Mouse (Mus musculus) adrenal gland, postnatal 25 days (tissue): ENCODE results near the gene Hnrnpa1. TPM values are rescaled to one million over a fixed set of nuclear protein-coding genes. Genes with fewer than 3 reads are reported as not detected.
"Not testable (repeated sequence)": the region's sequence is repeated elsewhere in the genome, so short reads cannot be mapped to it uniquely, and the experiment has no call there.

Experiments used
- DNase-seq: peaks from one replicate; pipeline ENCODE4 v3.0.0; 2021; ENCODE audit warnings: mixed read lengths
- microRNA-seq, 2 experiments: library from miRNA; unstranded; fragments of <30 nt; microRNA quantifications; one replicate each; pipeline ENCODE4 v1.2.0; 2021
- total RNA-seq: library from RNA; stranded (reverse); gene quantifications from 2 replicates; pipeline ENCODE4 v1.2.3, GENCODE M21; 2021

The Hnrnpa1 gene
- total RNA-seq, 1 experiment from 2014 or later = 212 TPM

- peak; percentile 91 for DNase-seq
Observed at GRCm38 (mm10) chr15:103272419-103273279, 32.4 kb downstream of the Hnrnpa1 start, which contains the start of gene Copz1. Copz1 (plus strand) TSS chr15:103272714.

DNA sequence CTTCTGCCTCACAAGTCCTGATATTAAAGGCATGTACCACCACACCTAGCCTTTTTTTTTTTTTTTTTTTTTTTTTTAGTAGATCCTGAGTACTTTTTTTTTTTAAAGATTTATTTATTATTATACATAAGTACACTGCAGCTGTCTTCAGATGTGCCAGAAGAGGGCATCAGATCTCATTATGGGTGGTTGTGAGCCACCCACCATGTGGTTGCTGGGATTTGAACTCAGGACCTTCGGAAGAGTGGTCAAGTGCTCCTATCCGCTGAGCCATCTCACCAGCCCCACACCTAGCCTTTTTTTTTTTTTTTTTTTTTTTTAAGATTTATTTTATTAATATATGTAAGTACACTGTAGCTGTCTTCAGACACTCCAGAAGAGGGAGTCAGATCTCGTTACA, 35.7 kb downstream of the Hnrnpa1 start:
- not testable (repeated sequence) for DNase-seq

DNA sequence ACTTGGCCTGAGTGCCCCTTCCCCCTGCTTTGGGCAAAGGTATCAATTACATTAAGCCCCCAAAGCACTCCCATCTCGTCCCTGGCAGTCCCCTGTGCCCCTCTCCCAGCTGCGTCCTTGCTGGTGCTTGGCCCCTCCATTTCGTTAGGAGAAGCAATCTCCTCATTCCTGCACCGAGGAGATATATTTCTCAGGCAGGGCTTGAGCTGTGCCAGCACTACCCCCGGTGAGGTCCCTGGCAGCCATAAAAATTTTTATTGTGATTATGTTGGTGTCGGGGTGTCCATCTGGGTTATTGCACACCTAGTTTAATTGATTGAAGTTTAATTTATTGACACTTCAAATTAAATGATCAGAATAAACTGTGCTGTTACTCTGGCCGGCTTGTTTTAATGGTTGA, 37.7 kb downstream of the Hnrnpa1 start:
- no peak for DNase-seq

DNA sequence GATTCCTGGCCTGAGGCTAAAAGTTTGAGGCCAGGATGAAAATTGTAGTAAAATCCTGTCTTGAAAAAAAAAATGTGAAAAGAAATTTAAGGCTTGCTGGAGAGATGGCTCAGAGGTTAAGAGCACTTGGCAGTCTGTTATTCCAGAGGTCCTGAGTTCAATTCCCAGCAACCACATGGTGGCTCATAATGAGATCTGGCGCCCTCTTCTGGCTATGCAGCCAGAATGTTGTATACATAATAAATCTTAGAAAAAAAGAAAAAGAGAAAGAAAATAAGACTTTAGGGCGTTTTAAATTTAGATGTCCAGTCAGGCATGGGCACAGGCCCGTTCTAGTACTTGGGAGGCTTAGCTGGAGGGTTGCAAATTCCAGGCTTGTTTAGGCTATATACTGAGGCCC, 39.5 kb downstream of the Hnrnpa1 start:
- DNase-seq = peak; percentile 32

GRCm38 (mm10) chr15:103280817-103281464, 40.7 kb downstream of the Hnrnpa1 start:
- DNase-seq = no peak

DNA sequence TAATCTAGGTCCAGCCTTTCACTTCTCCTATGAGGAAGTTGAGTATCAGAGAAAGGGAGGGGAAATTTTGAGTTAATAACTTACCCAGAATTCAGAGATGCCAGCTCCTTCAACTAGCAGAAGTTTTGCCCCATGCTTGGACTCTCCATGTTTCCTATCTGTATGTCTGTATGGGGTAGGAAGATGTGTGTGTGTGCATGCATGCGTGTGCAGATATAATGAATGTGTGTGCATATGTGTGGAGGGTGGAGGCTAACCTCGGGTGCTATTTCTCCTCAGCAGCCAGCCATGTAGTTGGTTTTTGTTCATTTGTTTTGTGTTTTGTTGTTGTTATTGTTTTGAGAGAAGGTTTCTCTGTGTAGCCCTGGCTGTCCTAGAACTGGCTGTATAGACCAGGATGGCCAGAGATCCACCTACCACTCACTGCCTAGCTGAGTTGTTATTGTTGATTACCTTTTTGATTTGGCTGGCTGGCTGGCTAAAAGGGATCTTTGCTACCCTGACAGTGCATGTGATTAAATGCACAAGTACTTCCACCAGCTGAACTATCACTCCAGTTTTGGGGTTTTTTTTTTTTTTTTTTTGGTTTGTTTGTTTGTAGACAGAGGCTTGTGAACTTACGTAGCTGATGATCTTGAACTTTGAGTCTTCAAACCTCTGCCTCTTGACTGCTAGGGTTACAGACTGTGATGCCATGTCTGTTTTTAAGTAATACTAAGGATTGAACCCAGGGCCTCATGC, 41.4 kb downstream of the Hnrnpa1 start:
- no peak for DNase-seq

DNA sequence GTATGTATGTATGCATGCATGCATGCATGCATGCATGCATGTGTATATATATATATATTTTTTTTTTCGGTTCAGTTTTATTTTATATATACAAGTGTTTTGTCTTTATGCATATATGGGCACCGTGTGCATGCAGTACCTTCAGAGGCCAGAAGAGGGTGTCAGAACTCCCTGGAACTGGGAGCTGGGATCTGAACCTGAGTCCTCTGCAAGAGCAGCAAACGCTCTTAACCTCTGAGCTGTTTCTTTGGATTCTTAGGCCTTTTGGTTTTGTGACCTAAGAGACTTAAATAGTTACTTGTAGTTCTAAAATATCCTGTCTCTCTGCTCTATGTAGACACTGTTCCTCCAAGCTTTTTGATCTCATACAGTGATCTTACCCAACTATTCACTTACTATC, 43.8 kb downstream of the Hnrnpa1 start:
- DNase-seq = peak; percentile 53

- DNase-seq = no peak
Observed at GRCm38 (mm10) chr15:103284647-103285046, 44.4 kb downstream of the Hnrnpa1 start.

GRCm38 (mm10) chr15:103285778-103286417, 45.7 kb downstream of the Hnrnpa1 start:
- DNase-seq = peak; percentile 38

DNA sequence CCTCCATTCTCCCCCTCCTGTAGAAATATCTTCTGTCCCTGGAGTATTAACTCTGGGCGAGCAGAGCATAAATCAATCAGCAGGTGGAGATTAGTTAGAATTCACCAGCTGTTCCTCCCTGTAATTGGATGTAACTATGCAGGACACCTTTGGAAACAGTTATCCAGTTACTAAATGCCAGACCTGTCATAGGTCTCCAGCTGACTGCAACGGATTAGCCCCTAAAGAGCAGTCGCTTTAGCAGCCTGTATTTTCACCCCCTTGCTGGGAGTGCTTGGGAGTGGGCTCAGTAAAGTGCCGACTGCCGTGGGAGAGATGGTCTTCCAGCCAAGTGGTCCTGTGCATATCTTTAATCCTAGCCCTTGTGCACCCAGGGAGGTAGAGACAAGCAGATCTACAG, 49.4 kb downstream of the Hnrnpa1 start:
- DNase-seq = no peak

DNA sequence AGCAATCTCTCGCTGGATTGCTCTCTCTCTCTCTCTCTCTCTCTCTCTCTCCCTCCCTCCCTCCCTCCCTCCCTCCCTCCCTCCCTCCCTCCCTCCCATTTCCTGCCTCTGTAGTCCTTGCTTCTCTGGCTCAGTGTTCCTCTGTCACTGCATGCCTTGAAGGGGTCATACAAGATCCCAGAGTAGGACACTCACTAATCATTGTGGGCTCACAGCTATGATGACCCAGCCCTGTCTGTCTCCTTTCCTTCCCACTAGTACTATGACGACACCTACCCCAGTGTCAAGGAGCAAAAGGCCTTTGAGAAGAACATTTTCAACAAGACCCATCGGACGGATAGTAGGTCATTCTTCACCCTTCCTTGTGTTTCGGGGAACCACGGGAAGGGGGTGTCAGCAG, 50.2 kb downstream of the Hnrnpa1 start:
- DNase-seq = no peak

GRCm38 (mm10) chr15:103290843-103291242, 50.6 kb downstream of the Hnrnpa1 start:
- no peak for DNase-seq

- DNase-seq = no peak
Observed at GRCm38 (mm10) chr15:103292673-103293345, 52.6 kb downstream of the Hnrnpa1 start.

GRCm38 (mm10) chr15:103293375-103293774, 53.1 kb downstream of the Hnrnpa1 start:
- no peak for DNase-seq

- no peak for DNase-seq
Observed at GRCm38 (mm10) chr15:103294649-103295048, 54.4 kb downstream of the Hnrnpa1 start.

- DNase-seq = no peak
Observed at GRCm38 (mm10) chr15:103295851-103296250, 55.6 kb downstream of the Hnrnpa1 start.

Small RNA genes within 50 kb of the gene (microRNA-seq; reads per million reads assigned to microRNA genes)
- 139 to 207 reads per million in 2 experiments for gene Mir148b

Other genes starting within 250 kb of the Hnrnpa1 start
- 21.5 and 26.7 TPM in 2 replicates for gene Hoxc8, start 249.8 kb upstream of the Hnrnpa1 start, total RNA-seq
- gene Hoxc6, start 242.2 kb upstream of the Hnrnpa1 start, total RNA-seq = 59.4 and 68.1 TPM in 2 replicates
- gene Hoxc4, start 221.5 kb upstream of the Hnrnpa1 start, total RNA-seq = 7.3 and 8.4 TPM in 2 replicates
- 12.1 and 19.9 TPM in 2 replicates for gene Smug1, start 73.3 kb upstream of the Hnrnpa1 start, total RNA-seq
- gene Cbx5, start 616 bp upstream of the Hnrnpa1 start, total RNA-seq = 73.2 and 88.5 TPM in 2 replicates
- 0.58 TPM in 1 of 2 replicates, not detected in the other for gene Nfe2, start 18.0 kb downstream of the Hnrnpa1 start, total RNA-seq
- gene Copz1, start 32.3 kb downstream of the Hnrnpa1 start, total RNA-seq = 143 and 145 TPM in 2 replicates
- gene Gpr84, start 70.2 kb downstream of the Hnrnpa1 start, total RNA-seq = not detected in 2 replicates
- 8.8 and 9.1 TPM in 2 replicates for gene Zfp385a, start 99.7 kb downstream of the Hnrnpa1 start, total RNA-seq
- gene Itga5, start 126.3 kb downstream of the Hnrnpa1 start, total RNA-seq = 35.5 and 45.9 TPM in 2 replicates
- not detected in 2 replicates for gene Gtsf1, start 190.0 kb downstream of the Hnrnpa1 start, total RNA-seq
- gene Gtsf2, start 208.0 kb downstream of the Hnrnpa1 start, total RNA-seq = not detected in 2 replicates
- gene Nckap1l, start 213.4 kb downstream of the Hnrnpa1 start, total RNA-seq = 2.5 and 3.0 TPM in 2 replicates